Mouse (Mus musculus) bone marrow macrophage, adult 2 months (primary cell): Measurements from ENCODE around the gene Actl10.

Experiments
- CTCF ChIP-seq: IDR thresholded peaks from 2 replicates; pipeline ENCODE4 v1.5.1; 2012; ENCODE audit warnings: low read depth, mild to moderate bottlenecking, low read length, moderate library complexity
- POLR2A ChIP-seq: IDR thresholded peaks from 2 replicates; pipeline ENCODE4 v1.6.1; 2012; ENCODE audit warnings: mild to moderate bottlenecking, low read depth, low read length, borderline replicate concordance

DNA sequence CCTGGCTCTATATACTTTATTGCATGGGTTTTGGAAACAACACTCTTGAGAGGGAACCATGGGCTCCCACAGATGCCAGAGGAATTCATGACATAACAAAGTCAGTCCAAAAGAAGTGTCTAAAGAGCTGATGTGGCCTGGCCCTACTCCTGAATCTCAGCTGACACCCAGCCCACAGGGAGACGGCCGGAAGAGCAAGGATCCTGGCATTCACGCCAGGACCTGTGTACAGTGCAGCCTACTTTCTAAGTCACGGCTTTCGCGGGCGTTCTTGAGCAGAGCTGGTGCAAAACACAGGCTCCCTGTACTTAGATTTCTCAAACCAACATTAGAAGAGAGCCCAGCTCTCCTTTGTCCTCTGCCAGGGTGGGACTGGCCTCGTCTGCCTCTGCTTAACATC lies 29.0 kb downstream of the Actl10 start:
- no peak for TF ChIP-seq POLR2A
- TF ChIP-seq CTCF: no peak
